Mouse (Mus musculus) retina, embryonic 14.5 days (tissue): ENCODE measurements at regions not wholly inside any gene's neighbourhood (a gene's known extent, or its start where the extent isn't known, plus 50 kb on each side); places are given as distances from the start of the nearest gene placed in this dataset.

Experiments used
- DNase-seq: peaks from one replicate; pipeline ENCODE4 v3.0.0-alpha.2; 2015; ENCODE audit warnings: low spot score

DNA sequence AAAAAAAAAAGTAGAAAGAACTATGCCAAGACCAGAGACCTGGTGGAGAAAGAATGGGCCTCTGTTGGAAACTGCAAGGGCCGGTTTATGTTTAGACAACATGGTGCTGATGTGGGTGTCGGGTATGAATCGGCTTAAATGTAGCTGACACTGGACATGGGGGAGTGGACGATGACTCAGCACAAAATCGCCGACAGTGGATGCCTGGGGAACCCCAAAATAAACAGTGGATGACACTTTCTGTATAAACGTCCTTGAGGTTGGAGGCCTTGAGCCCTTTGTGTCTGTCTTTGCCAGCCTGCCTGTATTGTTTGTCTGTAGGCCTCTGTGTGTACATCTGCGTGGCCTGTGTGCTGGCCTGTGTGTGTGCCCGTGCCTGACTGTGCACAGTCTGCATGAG lies 52.1 kb upstream of the Enah start:
- DNase-seq: no peak

DNA sequence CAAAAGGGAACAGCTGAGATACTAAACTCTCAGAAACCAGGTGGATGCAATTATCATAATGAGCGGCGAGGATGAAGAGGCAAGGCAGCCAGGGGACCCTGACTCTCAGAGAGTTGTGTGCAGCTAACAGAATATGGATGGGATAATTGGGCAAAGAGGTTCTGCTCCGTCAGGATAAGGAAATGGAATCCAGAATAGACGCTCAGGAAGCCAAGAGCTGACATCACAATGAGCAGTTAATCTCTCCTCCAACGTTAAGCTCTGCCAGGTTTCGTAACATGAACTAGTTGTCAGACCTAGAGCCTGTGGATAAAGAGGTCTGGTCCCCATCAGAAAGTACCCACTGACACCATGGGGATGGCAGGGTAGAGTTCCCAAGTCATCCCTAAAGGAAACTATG lies 51.4 kb upstream of the Srp9 start:
- no peak for DNase-seq

DNA sequence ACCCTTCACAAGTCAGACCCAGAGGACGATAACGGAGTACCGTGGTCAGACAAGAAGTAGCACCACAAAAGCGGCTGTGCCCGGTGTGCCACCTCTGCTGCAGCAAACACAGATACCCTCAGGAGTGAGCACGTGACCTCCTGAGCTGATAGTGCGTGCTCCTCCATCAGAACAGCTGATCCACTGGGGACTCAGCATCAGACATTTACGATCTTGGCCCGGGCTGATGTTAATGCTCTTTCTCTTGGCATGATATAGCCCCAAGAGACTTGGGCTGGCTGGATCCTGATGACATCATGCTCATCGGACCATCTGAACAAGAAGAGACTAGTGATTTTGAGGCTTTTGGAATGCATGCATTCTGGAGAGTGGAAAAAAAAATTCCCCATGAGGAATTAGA lies 50.3 kb upstream of the Srp9 start:
- peak; percentile 47 for DNase-seq
